Mouse (Mus musculus) heart, postnatal 14 days (tissue): ENCODE results near the gene Xpnpep1. TPM values are rescaled to one million over a fixed set of nuclear protein-coding genes. Genes with fewer than 3 reads are reported as not detected.
A peak's percentile ranks its signal among the peaks of the same experiment; 100 is the strongest.

ENCODE experiments used
- DNase-seq, 2 experiments: peaks; one replicate each; pipeline ENCODE4 v3.0.0; 2021 to 2022
- intact Hi-C: fragments of 180-260 bp; cut with DNase I; formaldehyde crosslinking; loops from one replicate; pipeline ENCODE4 v1.15.1; 2025
- total RNA-seq, 2 experiments: library from RNA; stranded (reverse); gene quantifications; 2 replicates each; pipeline ENCODE4 v1.2.3; 2021

Xpnpep1 gene
- total RNA-seq, 2 experiments from 2014 or later = 93.8 to 105 TPM

- intact Hi-C loops = no loop called here
- DNase-seq = no peak
These were observed 30.9 kb upstream of the Xpnpep1 start for GRCm38 (mm10) chr19:53070870-53071269.

DNA sequence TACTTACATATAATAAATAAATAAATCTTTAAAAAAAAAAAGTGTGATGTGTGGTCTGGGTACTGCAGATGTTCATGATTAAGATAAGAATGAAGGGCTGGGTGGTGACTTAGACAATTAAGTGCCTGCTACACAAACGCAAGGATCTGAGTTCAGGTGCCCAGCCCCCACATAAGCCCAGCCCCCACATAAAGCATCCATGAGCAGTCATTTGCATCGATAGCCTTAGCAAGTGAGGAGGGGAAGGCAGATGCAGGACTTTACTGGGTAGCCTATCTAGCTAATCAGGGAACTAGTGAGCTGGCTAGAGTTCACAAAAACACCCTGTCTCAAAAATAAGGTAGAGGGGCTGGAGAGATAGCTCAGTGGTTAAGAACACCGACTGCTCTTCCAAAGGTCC is 29.4 kb upstream of the Xpnpep1 start:
- DNase-seq = no peak
- intact Hi-C loops = no loop called here

DNA sequence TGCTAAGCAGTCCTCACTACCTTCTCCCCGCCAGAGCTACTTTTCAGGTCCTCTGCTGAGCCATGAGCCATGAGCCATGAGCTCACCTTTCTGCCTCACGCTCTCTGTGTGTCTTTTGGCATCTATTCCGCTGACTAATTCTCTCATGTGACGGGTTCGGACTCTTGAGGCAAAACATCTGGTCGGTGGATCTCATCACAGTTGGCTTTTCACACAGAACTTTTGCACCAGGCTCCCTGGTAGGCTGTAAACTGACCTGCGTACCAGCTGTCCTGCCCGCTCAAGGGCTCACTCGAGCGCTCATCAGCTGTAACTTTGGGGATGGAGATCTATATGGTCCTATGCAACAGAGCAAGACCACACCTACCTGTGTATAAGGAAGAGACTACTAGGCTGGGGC is 26.9 kb upstream of the Xpnpep1 start:
- intact Hi-C loops = no loop called here
- peak; percentile 51 to 69 for DNase-seq

- intact Hi-C loops = no loop called here
- DNase-seq = no peak
These were observed 26.5 kb upstream of the Xpnpep1 start for GRCm38 (mm10) chr19:53066531-53066930.

DNA sequence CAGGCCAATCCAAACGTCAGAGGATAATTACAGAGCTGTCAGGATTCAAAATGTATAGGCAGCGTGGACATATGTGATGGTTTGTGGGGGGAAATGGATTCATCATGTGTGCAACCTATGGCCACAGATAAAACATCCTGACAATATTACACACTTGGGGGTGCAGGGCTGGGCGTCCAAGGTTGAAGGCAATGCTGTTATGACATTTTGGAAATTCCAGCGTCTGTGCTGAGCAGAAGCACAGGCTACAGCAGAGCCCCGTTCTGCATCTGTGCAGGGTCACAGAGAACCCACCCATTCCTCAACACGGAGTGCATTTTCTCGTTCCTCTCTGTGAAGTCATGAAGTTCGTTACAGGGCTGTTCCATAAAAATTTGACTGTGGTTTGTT is 25.0 kb upstream of the Xpnpep1 start:
- no peak for DNase-seq
- intact Hi-C loops = no loop called here

GRCm38 (mm10) chr19:53064292-53064971 is 24.4 kb upstream of the Xpnpep1 start:
- intact Hi-C loops = no loop called here

DNA sequence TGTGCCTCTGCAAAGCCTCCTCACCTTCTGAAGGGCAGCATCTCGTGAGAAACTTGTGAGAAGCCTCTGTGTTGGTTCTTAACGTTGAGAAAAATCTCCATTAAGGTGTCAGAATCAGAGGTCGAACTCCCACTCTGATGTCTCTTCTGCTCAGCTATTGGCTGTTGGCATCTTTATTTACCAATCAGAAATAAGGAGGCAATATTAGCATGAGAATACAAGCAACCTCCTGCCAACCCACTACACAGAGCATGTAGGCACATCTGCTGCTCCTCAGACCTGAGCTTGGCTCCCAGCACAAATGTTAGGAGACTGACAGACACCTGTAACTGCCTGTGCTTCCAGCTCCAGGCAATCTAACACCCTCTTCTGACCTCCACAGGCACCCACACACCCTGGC is 22.0 kb upstream of the Xpnpep1 start:
- intact Hi-C loops = no loop called here
- DNase-seq = no peak

More at GRCm38 (mm10) chr19:53064292-53064971, 24.4 kb upstream of the Xpnpep1 start:
- no peak for DNase-seq

- no peak for DNase-seq
- intact Hi-C loops = no loop called here
These were observed 19.5 kb upstream of the Xpnpep1 start for GRCm38 (mm10) chr19:53059344-53060111.

DNA sequence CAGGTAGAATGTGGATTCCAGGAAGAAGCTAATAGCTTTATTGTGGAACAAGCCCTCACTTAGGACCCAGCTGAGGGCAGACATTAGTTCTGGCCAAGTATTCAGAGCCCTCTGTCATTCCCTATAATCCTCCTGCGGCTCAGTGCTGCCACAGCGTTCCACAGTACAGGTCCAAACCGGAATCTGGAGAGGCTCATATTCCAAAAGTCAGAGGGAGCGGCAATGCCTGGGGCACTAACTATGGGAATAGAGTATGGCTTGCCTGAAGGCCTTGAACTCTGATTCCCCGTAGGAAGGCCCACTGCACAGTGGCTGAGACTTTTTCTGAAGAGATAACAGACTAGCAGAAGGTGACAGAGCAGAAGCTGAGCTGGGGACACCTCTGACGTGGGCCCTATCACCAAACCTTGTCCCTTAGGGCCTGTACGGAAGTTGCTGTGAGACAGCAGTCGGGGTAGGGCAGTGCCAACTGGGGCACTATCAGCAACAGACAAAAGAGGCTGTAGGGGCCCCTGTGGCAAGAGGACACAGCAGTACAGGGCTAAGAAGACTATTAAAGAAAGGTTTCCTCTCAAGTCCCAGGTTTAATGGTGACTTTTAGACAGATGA is 18.8 kb upstream of the Xpnpep1 start:
- no peak for DNase-seq
- intact Hi-C loops = no loop called here

GRCm38 (mm10) chr19:53057980-53058725 is 18.1 kb upstream of the Xpnpep1 start:
- intact Hi-C loops = no loop called here
- DNase-seq = no peak

GRCm38 (mm10) chr19:53053355-53053754 is 13.3 kb upstream of the Xpnpep1 start:
- intact Hi-C loops = loop anchor here (5.0 kb wide), 1 partner anchor 54 kb away; no protein-coding TSS in a partner anchor
- no peak for DNase-seq

DNA sequence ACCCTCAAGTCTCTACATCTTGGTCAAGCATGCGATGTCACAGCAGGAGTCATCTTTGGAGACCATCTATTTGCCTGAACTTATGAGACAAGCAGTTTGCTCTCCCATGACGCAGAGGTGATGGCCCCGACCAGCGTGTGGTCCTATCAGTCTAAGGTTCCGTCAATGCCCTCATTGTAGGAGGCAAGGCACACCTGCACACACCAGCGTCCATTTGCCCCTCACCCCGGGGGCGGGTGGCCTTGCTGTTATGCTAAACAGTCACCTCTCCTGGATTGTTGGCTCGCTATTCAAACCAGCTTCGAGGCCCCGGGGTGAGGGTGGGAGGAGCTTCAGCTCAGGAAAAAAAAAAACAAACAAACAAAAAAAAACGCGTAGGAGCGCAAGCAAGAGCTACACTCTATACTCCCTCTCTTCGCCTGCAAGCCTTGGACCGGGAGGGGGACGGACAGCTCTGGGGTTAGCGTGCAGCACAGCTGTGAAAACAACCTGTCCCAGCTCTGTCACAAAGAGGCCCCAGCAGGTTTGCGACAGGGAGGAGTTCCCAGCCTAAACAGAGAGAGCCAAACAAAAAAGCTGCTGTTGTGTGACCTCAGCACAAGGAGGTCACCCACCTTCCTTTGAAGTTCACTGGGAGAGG is 12.1 kb upstream of the Xpnpep1 start:
- intact Hi-C loops = loop anchor here (5.0 kb wide), 1 partner anchor 55 kb away; no protein-coding TSS in a partner anchor
- no peak for DNase-seq

DNA sequence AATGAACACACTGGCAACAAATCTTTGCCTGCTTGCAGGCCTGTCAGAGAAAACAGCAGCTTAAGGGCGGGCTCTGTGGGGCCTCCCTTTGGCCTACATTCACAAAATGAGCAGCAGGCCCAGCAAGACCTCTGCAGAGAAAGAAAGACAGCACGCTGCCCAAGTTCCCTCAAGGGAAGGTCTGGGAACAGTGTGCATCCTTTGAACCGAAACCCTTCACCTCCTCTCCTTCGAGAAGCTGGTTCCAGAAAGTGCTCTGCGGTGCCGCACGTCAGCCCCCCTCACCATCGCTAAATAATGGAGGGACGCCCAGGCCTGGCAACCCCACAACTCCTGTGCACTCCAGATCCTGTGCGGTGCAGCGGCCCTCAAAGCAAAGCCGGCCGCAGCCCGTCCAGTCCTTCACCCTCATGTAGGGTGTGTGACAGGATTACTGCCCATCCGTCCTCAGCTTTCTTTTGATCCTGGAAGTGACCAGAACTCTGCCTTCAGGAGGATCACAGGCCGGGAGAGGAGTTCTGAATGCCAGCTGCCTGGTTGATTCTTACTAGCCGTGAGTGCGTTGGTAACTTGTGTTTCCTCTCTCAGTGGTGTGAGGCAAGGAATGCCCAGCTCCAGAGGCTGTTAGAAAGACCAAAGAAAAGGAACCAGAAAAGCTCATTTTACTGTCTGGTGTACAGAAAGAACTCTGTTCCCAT is 11.4 kb upstream of the Xpnpep1 start:
- intact Hi-C loops = loop anchor here (5.0 kb wide), 1 partner anchor 56 kb away; no protein-coding TSS in a partner anchor

GRCm38 (mm10) chr19:53050100-53050499 is 10.1 kb upstream of the Xpnpep1 start:
- intact Hi-C loops = loop anchor here (5.0 kb wide), 1 partner anchor 57 kb away; no protein-coding TSS in a partner anchor

More for the DNA sequence above, 11.4 kb upstream of the Xpnpep1 start:
- no peak for DNase-seq

GRCm38 (mm10) chr19:53047208-53047607 is 7.2 kb upstream of the Xpnpep1 start:
- intact Hi-C loops = no loop called here
- DNase-seq = peak; percentile 47 to 58

More at GRCm38 (mm10) chr19:53050100-53050499, 10.1 kb upstream of the Xpnpep1 start:
- no peak for DNase-seq

DNA sequence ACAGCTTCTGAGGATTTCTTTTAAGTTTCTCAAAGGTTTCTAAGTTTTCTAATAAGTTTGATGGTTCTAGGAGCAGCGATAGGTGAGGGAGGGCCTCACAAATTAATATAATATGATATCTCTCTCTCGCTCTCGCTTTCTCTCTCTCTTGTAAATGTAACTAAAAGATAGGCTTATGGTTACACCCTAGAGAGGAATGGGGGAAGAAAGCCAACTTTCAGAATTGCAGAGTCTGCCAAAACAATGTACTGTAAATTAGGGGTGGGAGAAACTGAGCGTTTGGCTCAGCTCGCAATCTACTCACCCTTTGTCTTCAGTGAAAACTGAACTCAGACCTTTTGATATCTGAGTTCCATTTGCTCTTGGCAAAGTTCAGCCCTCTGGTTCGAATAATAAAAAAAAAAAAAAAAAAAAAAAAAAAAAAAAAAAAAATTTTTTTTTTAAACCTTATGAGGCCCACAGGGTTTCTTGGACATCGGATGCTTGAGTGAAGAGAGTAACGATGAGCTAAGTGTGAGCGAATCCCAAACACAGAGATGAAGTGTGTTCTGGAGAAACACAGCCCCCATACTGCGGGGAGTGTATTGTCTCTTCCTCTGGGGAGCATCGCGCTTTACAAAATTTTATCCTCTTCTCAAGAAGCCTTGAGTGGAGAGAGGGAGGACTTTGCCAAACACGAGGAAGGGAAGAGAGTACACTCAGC is 3.6 kb upstream of the Xpnpep1 start:
- intact Hi-C loops = loop anchor here (5.0 kb wide), 3 partner anchors 34 to 184 kb away; partner anchors contain the start of gene Add3

GRCm38 (mm10) chr19:53041570-53041969 is 1.6 kb upstream of the Xpnpep1 start:
- intact Hi-C loops = loop anchor here (5.0 kb wide), 3 partner anchors 36 to 186 kb away; partner anchors contain the start of gene Add3
- no peak for DNase-seq

More for the DNA sequence above, 3.6 kb upstream of the Xpnpep1 start:
- no peak for DNase-seq

DNA sequence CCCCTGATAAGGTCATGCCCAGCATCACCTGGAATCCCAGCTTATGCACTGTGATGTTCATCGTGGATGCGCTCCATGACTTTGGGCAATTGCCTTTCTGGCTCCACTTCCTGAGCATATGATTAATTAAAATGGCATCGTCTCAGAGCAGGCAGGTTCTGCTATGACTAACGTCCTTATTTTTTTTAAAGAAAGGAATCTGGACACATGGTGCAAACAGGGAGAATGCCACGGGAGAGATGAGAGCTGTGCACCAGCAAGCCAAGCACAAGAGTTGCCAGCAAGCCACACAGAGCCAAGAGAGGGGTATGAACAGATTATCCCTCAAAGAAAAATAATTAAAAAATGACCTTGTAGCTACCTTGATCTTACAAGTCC is 1.1 kb upstream of the Xpnpep1 start:
- no peak for DNase-seq
- intact Hi-C loops = loop anchor here (5.0 kb wide), 3 partner anchors 36 to 186 kb away; partner anchors contain the start of gene Add3
